Mouse (Mus musculus): ENCODE measurements around the gene Mon2. TPM values are rescaled to one million over a fixed set of nuclear protein-coding genes. Genes with fewer than 3 reads are reported as not detected.

Mon2 gene
- polyA plus RNA-seq, 1 experiment from 2014 or later: 18.7 TPM

- peaks cover 12% of the 10 kb centered on the region for H3K4me1 ChIP-seq (replicated peaks)
- ATAC-seq: no peak
- H3K4me3 ChIP-seq (replicated peaks): no peak overlapping the region
- H3K36me3 ChIP-seq: no peaks in the 10 kb centered on the region
- H3K9ac ChIP-seq: no peak overlapping the region
- H3K27me3 ChIP-seq (replicated peaks): no peaks in the 10 kb centered on the region
- H3K9me3 ChIP-seq: no peaks in the 10 kb centered on the region
- H3K27ac ChIP-seq: 0 out of 2 replicates have a peak overlapping the region, but pooled peaks have one; percentile 36
- 21% methylated on average over 9 of the region's 9 CpGs for WGBS
- peak overlapping the region; percentile 9; the same call in 1 of the 2 replicates for H3K4me2 ChIP-seq (replicated peaks)
These were observed 88.6 kb downstream of the Mon2 start for GRCm38 (mm10) chr10:122987671-122988128.

GRCm38 (mm10) chr10:122986320-122987225, 89.7 kb downstream of the Mon2 start:
- no peaks in the 10 kb centered on the region for H3K36me3 ChIP-seq
- H3K27me3 ChIP-seq (replicated peaks): no peaks in the 10 kb centered on the region
- H3K4me3 ChIP-seq (replicated peaks): peak overlapping the region; percentile 94
- H3K9me3 ChIP-seq: no peaks in the 10 kb centered on the region
- H3K4me2 ChIP-seq (replicated peaks): peak overlapping the region; percentile 54
- peak; percentile 87 for ATAC-seq
- WGBS: 8% methylated on average over 54 of the region's 54 CpGs
- H3K27ac ChIP-seq: peak overlapping the region; percentile 99
- peak overlapping the region; percentile 98 for H3K9ac ChIP-seq
- peaks cover 12% of the 10 kb centered on the region for H3K4me1 ChIP-seq (replicated peaks)

GRCm38 (mm10) chr10:122985515-122986319, 90.6 kb downstream of the Mon2 start:
- peak overlapping the region; percentile 94 for H3K4me3 ChIP-seq (replicated peaks)
- H3K4me2 ChIP-seq (replicated peaks): peak overlapping the region; percentile 54
- no peaks in the 10 kb centered on the region for H3K9me3 ChIP-seq
- no peaks in the 10 kb centered on the region for H3K27me3 ChIP-seq (replicated peaks)
- peaks cover 12% of the 10 kb centered on the region for H3K4me1 ChIP-seq (replicated peaks)
- peaks cover under 1% of the 10 kb centered on the region; the same call in 1 of the 2 replicates for H3K36me3 ChIP-seq
- peak overlapping the region; percentile 98 for H3K9ac ChIP-seq
- peak overlapping the region; percentile 99 for H3K27ac ChIP-seq
- under 1% methylated on average over 55 of the region's 115 CpGs for WGBS
- ATAC-seq: peak; percentile 94

DNA sequence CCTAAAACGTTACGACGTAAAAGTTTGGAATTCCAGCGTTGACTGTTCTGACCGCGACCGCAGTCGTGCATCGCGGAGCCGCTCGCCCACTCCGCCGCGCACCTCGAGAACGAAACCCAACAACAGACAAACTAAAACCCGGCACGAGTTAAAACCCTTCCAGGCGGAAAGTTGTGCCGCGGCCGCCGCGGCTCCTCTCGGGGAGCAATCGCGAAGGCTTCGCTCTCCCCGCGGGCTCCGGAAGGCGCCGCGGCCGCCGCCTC, 91.1 kb downstream of the Mon2 start:
- peak overlapping the region; percentile 98 for H3K9ac ChIP-seq
- peak overlapping the region; percentile 94 for H3K4me3 ChIP-seq (replicated peaks)
- peaks cover 12% of the 10 kb centered on the region for H3K4me1 ChIP-seq (replicated peaks)
- ATAC-seq: peak; percentile 2; the same call in 1 of the 2 replicates
- H3K27me3 ChIP-seq (replicated peaks): no peaks in the 10 kb centered on the region
- H3K9me3 ChIP-seq: no peaks in the 10 kb centered on the region
- peaks cover 4% of the 10 kb centered on the region; the same call in 1 of the 2 replicates for H3K36me3 ChIP-seq
- H3K4me2 ChIP-seq (replicated peaks): peak overlapping the region; percentile 54
- 0% methylated on average over 37 of the region's 37 CpGs for WGBS
- H3K27ac ChIP-seq: peak overlapping the region; percentile 99

GRCm38 (mm10) chr10:122984531-122985251, 91.6 kb downstream of the Mon2 start:
- Histone ChIP-seq H3K4me3 (replicated peaks) (peak overlapping the region; percentile 94), H3K9ac (peak overlapping the region; percentile 98), H3K36me3 (peaks cover 4% of the 10 kb centered on the region; the same call in 1 of the 2 replicates), H3K27me3 (replicated peaks) (no peaks in the 10 kb centered on the region), H3K4me1 (replicated peaks) (peaks cover 12% of the 10 kb centered on the region), H3K9me3 (no peaks in the 10 kb centered on the region), H3K27ac (peak overlapping the region; percentile 99), H3K4me2 (replicated peaks) (peak overlapping the region; percentile 70)
- ATAC-seq: no peak
- WGBS: 2% methylated on average over 10 of the region's 10 CpGs

DNA sequence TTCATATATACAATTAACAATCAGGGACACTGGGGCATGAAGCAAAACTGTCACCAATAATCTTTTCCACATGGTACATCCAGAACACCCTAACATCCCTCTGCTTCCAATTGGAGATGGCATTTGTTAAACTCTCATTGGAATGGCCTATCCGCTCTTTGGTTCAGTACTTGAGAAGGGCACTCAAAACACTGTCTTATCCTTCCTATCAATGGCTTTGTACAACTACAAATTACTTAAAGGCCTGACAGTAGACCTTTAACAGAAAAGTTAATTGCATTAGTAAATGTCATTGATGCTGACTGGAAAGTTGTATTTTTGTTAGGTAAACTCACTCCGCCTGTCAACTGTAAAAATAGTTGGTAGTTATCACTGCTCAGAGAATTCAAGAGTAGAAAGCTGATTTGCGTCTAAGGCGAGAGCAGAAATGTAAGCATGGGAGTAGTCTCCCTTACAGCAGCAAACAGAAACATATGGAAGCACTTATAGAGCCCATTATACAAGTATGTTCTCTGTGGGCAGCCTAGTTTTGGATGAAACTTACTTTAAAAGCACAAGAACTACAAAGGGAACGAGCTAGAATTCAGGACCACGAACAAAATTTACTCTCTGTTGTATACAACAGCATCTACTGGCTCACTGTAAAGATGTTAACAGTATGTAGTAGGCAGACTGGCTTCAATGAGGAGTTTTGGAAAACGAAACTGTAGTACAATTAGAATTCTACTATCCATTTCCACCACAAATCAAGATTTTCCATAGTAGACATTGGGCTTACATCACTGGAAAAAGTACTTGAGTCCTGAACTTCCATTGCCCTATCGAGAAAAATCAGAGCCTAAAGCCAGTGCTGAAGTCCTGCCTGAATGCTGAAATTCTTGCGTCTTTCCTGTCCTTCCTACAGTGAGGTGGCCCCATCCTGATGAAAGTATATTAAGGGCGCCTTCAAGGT, 92.5 kb downstream of the Mon2 start:
- Histone ChIP-seq H3K4me1 (replicated peaks) (peaks cover 12% of the 10 kb centered on the region), H3K27ac (peak overlapping the region; percentile 68), H3K9ac (peak overlapping the region; percentile 51), H3K36me3 (peaks cover 4% of the 10 kb centered on the region; the same call in 1 of the 2 replicates), H3K4me2 (replicated peaks) (peak overlapping the region; percentile 70), H3K27me3 (replicated peaks) (no peaks in the 10 kb centered on the region), H3K4me3 (replicated peaks) (peak overlapping the region; percentile 94), H3K9me3 (no peaks in the 10 kb centered on the region)
- ATAC-seq: no peak
- 37% methylated on average over 10 of the region's 10 CpGs for WGBS

- peaks cover 12% of the 10 kb centered on the region for H3K4me1 ChIP-seq (replicated peaks)
- ATAC-seq: no peak
- 77% methylated on average over 11 of the region's 11 CpGs for WGBS
- H3K36me3 ChIP-seq: peaks cover 4% of the 10 kb centered on the region; the same call in 1 of the 2 replicates
- no peak overlapping the region for H3K9ac ChIP-seq
- no peak overlapping the region for H3K27ac ChIP-seq
- no peaks in the 10 kb centered on the region for H3K9me3 ChIP-seq
- peak overlapping the region; percentile 1; the same call in 1 of the 2 replicates for H3K4me3 ChIP-seq (replicated peaks)
- H3K4me2 ChIP-seq (replicated peaks): peak overlapping the region; percentile 70
- H3K27me3 ChIP-seq (replicated peaks): no peaks in the 10 kb centered on the region
These were observed 93.3 kb downstream of the Mon2 start for GRCm38 (mm10) chr10:122982909-122983578.

DNA sequence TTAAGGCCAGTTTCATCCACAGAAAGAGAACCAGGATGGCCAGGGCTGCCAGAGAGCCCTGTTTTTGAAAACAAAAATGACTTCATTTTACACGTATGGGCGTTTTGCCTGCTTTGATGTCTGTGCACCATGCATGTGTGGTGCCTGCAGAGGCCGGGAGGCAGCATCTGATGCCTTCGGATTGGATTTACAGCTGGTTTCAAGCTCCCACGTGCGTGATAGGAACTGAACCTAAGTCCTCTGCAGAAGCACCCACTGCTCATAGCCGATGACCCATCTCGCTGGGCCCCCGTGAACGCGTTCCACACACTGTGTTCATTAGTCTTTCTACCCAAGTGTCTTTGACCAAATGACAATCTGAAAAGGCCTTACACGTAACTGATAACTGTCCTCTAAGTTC, 96.2 kb downstream of the Mon2 start:
- H3K27ac ChIP-seq: no peak overlapping the region
- no peak overlapping the region for H3K4me3 ChIP-seq (replicated peaks)
- no peaks in the 10 kb centered on the region for H3K9me3 ChIP-seq
- H3K27me3 ChIP-seq (replicated peaks): no peaks in the 10 kb centered on the region
- H3K9ac ChIP-seq: no peak overlapping the region
- H3K4me1 ChIP-seq (replicated peaks): peaks cover 5% of the 10 kb centered on the region; the same call in 1 of the 2 replicates
- no peak for ATAC-seq
- peaks cover 4% of the 10 kb centered on the region; the same call in 1 of the 2 replicates for H3K36me3 ChIP-seq
- WGBS: 95% methylated on average over 12 of the region's 12 CpGs
- no peak overlapping the region for H3K4me2 ChIP-seq (replicated peaks)

DNA sequence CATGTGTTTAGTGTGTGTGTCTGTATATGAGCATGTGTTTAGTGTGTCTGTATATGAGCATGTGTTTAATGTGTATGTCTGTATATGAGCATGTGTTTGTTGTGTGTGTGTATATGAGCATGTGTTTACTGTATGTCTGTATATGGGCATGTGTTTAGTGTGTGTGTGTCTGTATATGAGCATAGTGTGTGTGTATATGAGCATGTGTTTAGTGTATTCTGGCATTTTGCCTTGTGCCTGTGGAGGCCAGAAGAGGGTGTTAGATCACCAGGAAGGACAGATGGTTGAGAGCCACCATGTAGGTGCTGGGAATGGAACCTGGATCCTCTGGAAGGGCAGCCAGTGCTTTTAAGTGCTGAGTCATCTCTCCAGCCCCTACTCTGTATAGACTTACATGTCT, 96.9 kb downstream of the Mon2 start:
- ATAC-seq: no peak
- no peak overlapping the region for H3K9ac ChIP-seq
- no peaks in the 10 kb centered on the region for H3K27me3 ChIP-seq (replicated peaks)
- H3K4me2 ChIP-seq (replicated peaks): no peak overlapping the region
- no peak overlapping the region for H3K4me3 ChIP-seq (replicated peaks)
- H3K36me3 ChIP-seq: peaks cover 4% of the 10 kb centered on the region; the same call in 1 of the 2 replicates
- peaks cover 5% of the 10 kb centered on the region; the same call in 1 of the 2 replicates for H3K4me1 ChIP-seq (replicated peaks)
- H3K27ac ChIP-seq: no peak overlapping the region
- H3K9me3 ChIP-seq: no peaks in the 10 kb centered on the region

DNA sequence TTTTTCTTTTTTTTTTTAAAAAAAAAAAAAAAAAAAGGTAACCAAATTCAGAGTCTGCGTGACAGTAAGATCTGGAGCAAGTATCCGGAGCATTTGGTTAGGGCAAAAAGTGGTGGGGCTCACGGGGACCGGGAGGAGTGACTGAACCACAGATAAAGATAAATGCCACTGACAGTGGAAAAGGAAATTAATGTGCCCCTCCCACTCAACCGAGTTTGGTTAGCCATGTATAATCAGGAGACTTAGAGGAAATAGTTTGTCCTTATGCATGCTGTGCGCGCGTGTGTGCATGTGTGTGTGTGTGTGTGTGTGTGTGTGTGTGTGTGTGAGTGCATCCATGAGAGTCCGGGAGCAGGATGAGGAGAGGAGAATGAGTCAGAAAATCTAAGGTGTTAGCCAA, 100.3 kb downstream of the Mon2 start:
- ATAC-seq: no peak
- H3K27me3 ChIP-seq (replicated peaks): no peaks in the 10 kb centered on the region
- H3K4me2 ChIP-seq (replicated peaks): no peak overlapping the region
- H3K4me1 ChIP-seq (replicated peaks): no peaks in the 10 kb centered on the region
- H3K9me3 ChIP-seq: no peaks in the 10 kb centered on the region
- H3K4me3 ChIP-seq (replicated peaks): no peak overlapping the region
- 74% methylated on average over 9 of the region's 9 CpGs for WGBS
- H3K36me3 ChIP-seq: peaks cover 4% of the 10 kb centered on the region; the same call in 1 of the 2 replicates
- no peak overlapping the region for H3K27ac ChIP-seq
- no peak overlapping the region for H3K9ac ChIP-seq

Data from intestine, embryonic 15.5 days (tissue).